Mouse (Mus musculus): ENCODE data around the gene Pde12.
"Not testable (repeated sequence)": the region's sequence is repeated elsewhere in the genome, so short reads cannot be mapped to it uniquely, and the experiment has no call there.

DNA sequence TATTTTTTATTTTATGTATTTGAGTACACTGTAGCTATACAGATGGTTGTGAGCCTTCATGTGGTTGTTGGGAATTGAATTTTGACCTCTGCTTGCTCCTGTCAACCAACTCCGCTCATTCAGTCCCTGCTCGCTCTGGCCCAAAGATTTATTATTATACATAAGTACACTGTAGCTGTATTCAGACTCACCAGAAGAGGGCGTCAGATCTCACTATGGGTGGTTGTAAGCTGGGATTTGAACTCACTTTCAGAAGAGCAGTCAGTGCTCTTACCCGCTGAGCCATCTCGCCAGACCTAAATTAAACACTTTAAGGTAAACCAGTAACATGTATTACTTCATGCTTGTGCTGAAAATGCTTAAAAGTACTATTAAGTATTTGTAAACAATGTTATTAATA is 35.6 kb upstream of the Pde12 start:
- TF ChIP-seq CEBPB (IDR thresholded peaks at IDR 0.05; ENCODE audit: insufficient read depth, poor library complexity, severe bottlenecking); USF1 (IDR thresholded peaks at IDR 0.05; ENCODE audit: low read depth); POLR2AphosphoS2 (IDR thresholded peaks at IDR 0.05; ENCODE audit: insufficient read length, low read depth); E2F4 (IDR thresholded peaks at IDR 0.05; ENCODE audit: insufficient read depth); POLR2A (IDR thresholded peaks at IDR 0.05; ENCODE audit: insufficient read length, low read depth); TCF12 (IDR thresholded peaks at IDR 0.05; ENCODE audit: insufficient read depth, poor library complexity, severe bottlenecking); SRF (IDR thresholded peaks at IDR 0.05; ENCODE audit: control insufficient read depth, insufficient read length, low read depth); MYOD1 (IDR thresholded peaks at IDR 0.05; ENCODE audit: control insufficient read depth in 1 of 3, insufficient read length in 2 of 3, low read depth in 2 of 3): not testable (repeated sequence)

Data from myocyte (in vitro differentiated cells).